In the genomic region with DNA sequence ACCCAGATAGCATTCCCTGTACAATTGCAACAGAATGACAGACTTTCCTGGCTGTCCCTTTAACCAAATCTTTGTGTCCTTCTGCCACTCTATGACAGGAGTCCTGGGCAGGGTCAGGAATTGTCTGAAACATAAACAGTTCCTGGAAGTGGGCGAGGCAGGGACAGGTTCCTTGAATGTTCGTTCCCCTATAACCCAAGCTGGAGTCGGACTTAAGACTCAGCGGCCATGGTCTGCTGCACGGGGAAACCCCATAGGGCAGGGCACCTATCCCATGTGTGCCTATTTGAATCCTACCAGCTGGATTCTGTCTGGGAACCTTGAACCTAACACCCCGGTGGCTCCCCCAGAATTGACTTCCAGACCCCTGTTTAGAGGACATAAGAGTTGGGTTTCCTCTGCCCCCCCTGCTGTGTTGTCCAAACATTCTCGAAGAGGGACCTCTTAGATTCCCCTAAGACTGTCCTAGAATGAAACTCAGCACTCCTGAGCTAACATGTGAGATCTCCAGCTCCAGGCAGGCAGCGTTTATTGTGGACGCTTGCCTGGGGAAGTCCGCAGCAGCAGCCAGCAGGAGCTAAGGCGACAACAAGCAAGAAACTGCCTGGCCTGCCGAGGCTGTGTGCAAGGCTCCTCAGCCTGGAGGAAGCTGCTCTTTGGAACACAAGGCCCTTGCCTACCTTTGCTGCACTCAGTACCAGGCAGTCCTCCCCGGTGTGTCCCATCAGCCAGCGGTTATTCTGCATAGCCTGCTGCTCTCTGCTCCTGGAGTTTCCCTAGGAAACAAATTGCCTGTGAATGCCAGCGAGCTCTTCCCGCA, we compare ENCODE assay signal across 7 mouse cellular contexts. TPM values are rescaled to one million over a fixed set of nuclear protein-coding genes. Genes with fewer than 3 reads are reported as not detected.
A peak's percentile ranks its signal among the peaks of the same experiment; 100 is the strongest.
DNase-seq lines count a peak whose midpoint lies in the region; ATAC-seq lines count a peak whose summit lies in the region.

No protein-coding gene starts in this region.

- H3K9me3 ChIP-seq in forebrain, embryonic 11.5 days (ENCODE audit: control insufficient read depth, low read length), result no peaks in the 10 kb centered on the region; the same call in 1 of the 2 replicates
- H3K9me3 ChIP-seq in hindbrain, embryonic 12.5 days (replicated peaks), result peaks cover 7% of the 10 kb centered on the region; the same call in 1 of the 2 replicates
- peaks cover 5% of the 10 kb centered on the region for H3K9me3 ChIP-seq in limb, embryonic 12.5 days
- no peaks in the 10 kb centered on the region for H3K9me3 ChIP-seq in neural tube, embryonic 14.5 days (ENCODE audit: control insufficient read depth, low read length)

- no peak overlapping the region for H3K27ac ChIP-seq in forebrain, embryonic 11.5 days (ENCODE audit: low read depth, low read length)
- peak overlapping the region; percentile 24 for H3K27ac ChIP-seq in hindbrain, embryonic 12.5 days
- 0 out of 2 replicates have a peak overlapping the region, but pooled peaks have one; percentile 45 for H3K27ac ChIP-seq in limb, embryonic 12.5 days
- H3K27ac ChIP-seq in neural tube, embryonic 14.5 days (ENCODE audit: low read depth, low read length), result peak overlapping the region; percentile 66; the same call in 1 of the 2 replicates

- no peak for ATAC-seq in forebrain, embryonic 11.5 days (replicated peaks; ENCODE audit: low FRiP score)
- no peak for ATAC-seq in hindbrain, embryonic 12.5 days (ENCODE audit: low FRiP score)
- ATAC-seq in limb, embryonic 12.5 days (ENCODE audit: insufficient number of reproducible peaks, insufficient read depth, low FRiP score, low TSS enrichment, low read depth), result no peak
- 0 out of 2 replicates have a peak, but pooled peaks have one; percentile 26 for ATAC-seq in neural tube, embryonic 14.5 days (ENCODE audit: low read depth)

- DNase-seq in forebrain, embryonic 11.5 days (ENCODE audit: low spot score), result no peak
- DNase-seq in T-cell, adult 2 months (ENCODE audit: low spot score), result no peak
- no peak for DNase-seq in layer of hippocampus, postnatal 25 days (ENCODE audit: extremely low spot score in 1 of 2, low spot score in 1 of 2)
- no peak for DNase-seq in gastrocnemius, postnatal 4 days (ENCODE audit: low spot score in 2 of 2)

- peak overlapping the region; percentile 40 for H3K9ac ChIP-seq in forebrain, embryonic 11.5 days (ENCODE audit: low read length)
- 0 out of 2 replicates have a peak overlapping the region, but pooled peaks have one; percentile 20 for H3K9ac ChIP-seq in hindbrain, embryonic 12.5 days
- H3K9ac ChIP-seq in limb, embryonic 12.5 days (replicated peaks), result peak overlapping the region; percentile 27
- H3K9ac ChIP-seq in neural tube, embryonic 14.5 days (replicated peaks; ENCODE audit: low read depth, low read length), result peak overlapping the region; percentile 32; the same call in 1 of the 2 replicates

- no peak overlapping the region for H3K4me3 ChIP-seq in forebrain, embryonic 11.5 days (ENCODE audit: low read depth, low read length)
- H3K4me3 ChIP-seq in hindbrain, embryonic 12.5 days, result no peak overlapping the region
- H3K4me3 ChIP-seq in limb, embryonic 12.5 days (replicated peaks), result 0 out of 2 replicates have a peak overlapping the region, but pooled peaks have one; percentile 9
- H3K4me3 ChIP-seq in neural tube, embryonic 14.5 days (ENCODE audit: low read depth, low read length), result no peak overlapping the region

- H3K27me3 ChIP-seq in forebrain, embryonic 11.5 days (ENCODE audit: control insufficient read depth, insufficient read depth, low read length), result no peaks in the 10 kb centered on the region
- peaks cover 10% of the 10 kb centered on the region for H3K27me3 ChIP-seq in hindbrain, embryonic 12.5 days
- peaks cover 2% of the 10 kb centered on the region; the same call in 1 of the 2 replicates for H3K27me3 ChIP-seq in limb, embryonic 12.5 days
- H3K27me3 ChIP-seq in neural tube, embryonic 14.5 days (ENCODE audit: control insufficient read depth, insufficient read depth, low read length), result no peaks in the 10 kb centered on the region

- 14% methylated on average over 16 of the region's 16 CpGs for WGBS in forebrain, embryonic 11.5 days
- WGBS in hindbrain, embryonic 12.5 days, result 14% methylated on average over 16 of the region's 16 CpGs
- WGBS in limb, embryonic 12.5 days, result 7% methylated on average over 16 of the region's 16 CpGs
- WGBS in neural tube, embryonic 14.5 days, result 12% methylated on average over 16 of the region's 16 CpGs

- H3K4me1 ChIP-seq in forebrain, embryonic 11.5 days (replicated peaks; ENCODE audit: control insufficient read depth, insufficient read depth, low read length), result peaks cover 12% of the 10 kb centered on the region; the same call in 1 of the 2 replicates
- peaks cover 34% of the 10 kb centered on the region for H3K4me1 ChIP-seq in hindbrain, embryonic 12.5 days
- H3K4me1 ChIP-seq in limb, embryonic 12.5 days (replicated peaks), result peaks cover 40% of the 10 kb centered on the region
- peaks cover 27% of the 10 kb centered on the region for H3K4me1 ChIP-seq in neural tube, embryonic 14.5 days (ENCODE audit: control insufficient read depth, insufficient read depth, low read length)

- H3K4me2 ChIP-seq in forebrain, embryonic 11.5 days (ENCODE audit: low read depth, low read length, severe bottlenecking), result peak overlapping the region; percentile 21; the same call in 1 of the 2 replicates
- peak overlapping the region; percentile 17 for H3K4me2 ChIP-seq in hindbrain, embryonic 12.5 days (replicated peaks)
- H3K4me2 ChIP-seq in limb, embryonic 12.5 days, result peak overlapping the region; percentile 58
- H3K4me2 ChIP-seq in neural tube, embryonic 14.5 days (ENCODE audit: low read depth, low read length), result no peak overlapping the region

- no peaks in the 10 kb centered on the region for H3K36me3 ChIP-seq in forebrain, embryonic 11.5 days (ENCODE audit: control insufficient read depth, insufficient read depth, low read length)
- peaks cover 14% of the 10 kb centered on the region for H3K36me3 ChIP-seq in hindbrain, embryonic 12.5 days
- H3K36me3 ChIP-seq in limb, embryonic 12.5 days, result peaks cover 13% of the 10 kb centered on the region
- H3K36me3 ChIP-seq in neural tube, embryonic 14.5 days (ENCODE audit: control insufficient read depth, insufficient read depth, low read length), result no peaks in the 10 kb centered on the region; the same call in 1 of the 2 replicates

RNA-seq across cellular contexts. Expression of a gene that starts 48.2 kb away (rescaled TPM):
- 30.4 and 33.7 TPM in 2 replicates for polyA plus RNA-seq in forebrain, embryonic 11.5 days (2014; fragmentation: Nextera tagmentation; extraction: Ambion mirVana)
- polyA plus RNA-seq in hindbrain, embryonic 12.5 days (2016; fragmentation: Nextera tagmentation; extraction: Ambion mirVana), result 30.4 and 33.3 TPM in 2 replicates
- polyA plus RNA-seq in limb, embryonic 12.5 days (2016; fragmentation: Nextera tagmentation; extraction: Ambion mirVana), result 26.7 and 29.1 TPM in 2 replicates
- polyA plus RNA-seq in neural tube, embryonic 14.5 days (2014; fragmentation: Nextera tagmentation; extraction: Ambion mirVana), result 26.8 and 29.5 TPM in 2 replicates
- 10 to 100 TPM; 24.9 to 30.7 TPM for total RNA-seq in layer of hippocampus, postnatal 25 days (2021)
- total RNA-seq in gastrocnemius, postnatal 4 days (2021), result 1 to 10 TPM; 5.0 to 6.9 TPM
